Mouse (Mus musculus) embryonic fibroblast, embryonic 13.5 days (primary cell): ENCODE results near the gene Cxcl14. TPM values are rescaled to one million over a fixed set of nuclear protein-coding genes. Genes with fewer than 3 reads are reported as not detected.

ENCODE experiments used
- H3K27ac ChIP-seq: 2 replicates; pipeline ENCODE4 v1.5.1; 2012; ENCODE audit warnings: low read length, control low read depth, inconsistent platforms; ENCODE audit not compliant: insufficient read depth
- H3K4me1 ChIP-seq: 2 replicates; pipeline ENCODE4 v1.6.1; 2011; ENCODE audit warnings: low read length; ENCODE audit not compliant: control insufficient read depth, insufficient read depth
- H3K4me3 ChIP-seq: 2 replicates; pipeline ENCODE4 v1.5.1; 2011; ENCODE audit warnings: mild to moderate bottlenecking, control low read depth, low read length; ENCODE audit not compliant: insufficient read depth
- CTCF ChIP-seq: IDR thresholded peaks from 2 replicates; pipeline ENCODE4 v1.5.1; 2011; ENCODE audit warnings: mild to moderate bottlenecking, control low read depth, low read length, moderate library complexity, borderline replicate concordance; ENCODE audit not compliant: insufficient read depth
- POLR2A ChIP-seq: IDR thresholded peaks from 2 replicates; pipeline ENCODE4 v1.6.1; 2011; ENCODE audit warnings: low read depth, mild to moderate bottlenecking, control low read depth, low read length, moderate library complexity
- polyA plus RNA-seq: library from polyadenylated mRNA; stranded (reverse); fragments of >200 nt; gene quantifications from 2 replicates; pipeline ENCODE4 v1.2.4, GENCODE M21; 2011; ENCODE audit warnings: low read depth; ENCODE audit not compliant: missing spikeins, insufficient read length

Gene Cxcl14
- polyA plus RNA-seq, 1 experiment: 102 TPM

DNA sequence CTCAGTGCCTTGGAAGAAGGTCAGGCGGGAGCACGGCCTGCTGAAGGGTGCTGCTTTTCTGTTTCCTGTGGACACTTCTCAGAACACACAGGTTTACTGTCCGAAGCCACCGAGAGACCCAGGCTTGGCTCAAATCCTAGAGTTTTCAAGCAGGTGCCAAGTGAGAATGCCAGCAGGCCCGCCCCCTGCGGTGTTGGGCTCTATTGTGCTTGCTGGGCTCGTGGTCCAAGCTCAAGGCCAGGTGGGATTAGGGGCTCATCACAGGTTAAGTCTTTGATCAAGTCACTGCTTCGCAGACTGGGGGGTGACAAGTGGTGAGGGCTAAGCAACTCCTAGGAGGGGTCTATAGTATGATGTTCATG lies 289 bp upstream of the Cxcl14 start:
- no peaks in the 10 kb centered on the region for H3K4me1 ChIP-seq

DNA sequence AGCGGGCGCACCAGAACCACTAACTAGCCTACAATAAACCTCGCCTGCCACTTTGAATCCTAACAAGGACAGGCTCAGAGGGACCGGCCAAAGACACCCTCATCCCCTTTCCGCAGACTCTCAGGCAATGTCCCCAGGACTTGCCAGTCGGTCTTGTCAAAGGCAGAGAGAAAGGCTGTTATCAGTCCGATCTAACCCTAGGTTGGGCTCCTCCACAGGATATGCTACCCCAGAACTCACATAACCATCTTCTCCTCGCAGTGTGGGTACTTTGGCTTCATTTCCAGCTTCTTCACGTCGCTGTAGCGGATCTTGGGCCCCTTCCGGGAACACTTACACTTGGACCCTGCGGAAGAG lies 787 bp downstream of the Cxcl14 start:
- TF ChIP-seq POLR2A (no peak), CTCF (no peak)
- no peak overlapping the region for H3K27ac ChIP-seq
- no peaks in the 10 kb centered on the region for H3K4me1 ChIP-seq
- peak overlapping the region; percentile 57 for H3K4me3 ChIP-seq

More for the DNA sequence above, 289 bp upstream of the Cxcl14 start:
- Histone ChIP-seq H3K27ac (no peak overlapping the region), H3K4me3 (peak overlapping the region; percentile 57)
- TF ChIP-seq POLR2A: no peak
- no peak for TF ChIP-seq CTCF

DNA sequence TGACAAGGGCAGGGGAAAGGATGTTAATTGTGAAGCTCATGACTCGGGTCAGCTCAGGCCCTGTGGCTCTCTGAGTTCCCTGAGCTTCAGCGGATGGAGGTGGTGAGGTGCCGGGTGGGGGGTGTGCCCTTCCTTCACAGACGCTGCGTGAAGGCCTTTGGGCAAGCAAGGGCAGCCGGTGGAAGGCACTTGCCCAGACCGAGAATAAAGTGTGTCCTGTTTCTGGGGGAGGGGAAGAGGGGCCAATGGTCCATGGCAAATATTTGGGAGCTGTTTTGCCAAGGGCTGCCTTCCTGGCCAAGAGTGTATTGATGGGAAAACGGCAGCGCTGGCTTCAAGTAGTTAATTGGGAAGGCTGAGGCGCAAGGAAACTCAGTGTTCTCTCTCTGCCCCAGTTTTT lies 1.4 kb downstream of the Cxcl14 start:
- TF ChIP-seq POLR2A: no peak
- Histone ChIP-seq H3K27ac (no peak overlapping the region), H3K4me1 (no peaks in the 10 kb centered on the region), H3K4me3 (peak overlapping the region; percentile 57)

DNA sequence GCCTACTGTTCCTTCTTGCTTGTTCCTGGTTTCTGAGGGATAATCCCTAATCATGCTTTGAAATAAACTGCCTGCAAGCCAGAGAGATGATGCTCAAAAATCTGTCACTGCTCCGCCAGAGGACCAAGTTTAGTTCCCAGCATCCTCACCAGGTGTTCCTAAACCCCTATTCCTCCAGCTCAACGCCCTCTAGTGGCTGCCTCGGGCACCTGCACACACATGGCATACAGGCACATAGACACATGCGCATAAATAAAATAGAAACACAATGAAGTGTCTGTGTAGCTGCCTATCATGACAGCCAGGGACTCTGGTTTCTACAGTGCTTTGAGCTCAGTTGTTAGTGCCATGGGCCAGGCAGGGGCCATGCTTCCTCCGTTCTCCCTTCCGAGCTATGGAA lies 6.4 kb downstream of the Cxcl14 start:
- TF ChIP-seq POLR2A: no peak
- no peak for TF ChIP-seq CTCF
- no peaks in the 10 kb centered on the region for H3K4me1 ChIP-seq
- H3K4me3 ChIP-seq: no peak overlapping the region
- H3K27ac ChIP-seq: no peak overlapping the region

DNA sequence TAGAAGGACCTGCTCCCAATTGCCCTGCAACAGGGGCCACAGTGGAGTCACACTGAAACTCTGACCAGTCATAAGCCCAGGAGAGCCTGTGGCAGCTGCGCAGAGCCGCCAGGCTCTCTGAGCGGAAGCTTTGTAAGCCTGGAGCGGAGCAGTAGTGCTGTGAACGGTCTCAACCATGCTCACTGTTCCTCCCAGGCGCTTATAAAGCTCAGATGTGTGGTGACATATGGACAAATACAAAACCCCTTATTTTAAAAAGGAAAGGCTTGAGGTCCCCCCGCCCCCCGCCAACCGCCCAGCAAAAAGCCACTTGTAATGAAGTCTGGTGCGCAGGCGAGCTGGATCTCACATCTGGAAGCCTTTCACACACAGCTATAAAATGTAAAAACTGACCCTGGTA lies 7.1 kb downstream of the Cxcl14 start:
- no peak for TF ChIP-seq POLR2A
- no peak for TF ChIP-seq CTCF
- Histone ChIP-seq H3K4me3 (no peak overlapping the region), H3K27ac (no peak overlapping the region), H3K4me1 (no peaks in the 10 kb centered on the region)

DNA sequence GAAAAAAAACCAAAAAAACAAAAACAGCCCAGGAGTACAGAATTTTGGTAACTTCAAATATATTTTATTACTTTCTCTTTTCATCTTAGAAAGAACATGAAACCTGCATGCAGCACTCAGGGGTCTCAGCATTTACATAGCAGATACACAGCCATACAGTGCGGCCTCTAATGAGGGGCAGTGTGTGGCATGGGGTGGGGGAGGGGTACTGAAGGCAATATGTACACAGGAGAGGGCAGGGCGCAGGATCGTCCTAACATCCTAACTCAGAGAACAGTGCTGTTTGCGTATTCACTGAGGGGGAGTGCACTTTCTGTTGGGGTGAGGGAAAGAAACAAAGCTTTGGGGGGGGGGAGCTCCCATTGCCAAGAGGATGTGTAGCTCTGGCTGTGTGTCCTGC lies 7.8 kb downstream of the Cxcl14 start:
- H3K4me3 ChIP-seq: no peak overlapping the region
- TF ChIP-seq CTCF: no peak
- no peak for TF ChIP-seq POLR2A
- no peaks in the 10 kb centered on the region for H3K4me1 ChIP-seq
- H3K27ac ChIP-seq: no peak overlapping the region

DNA sequence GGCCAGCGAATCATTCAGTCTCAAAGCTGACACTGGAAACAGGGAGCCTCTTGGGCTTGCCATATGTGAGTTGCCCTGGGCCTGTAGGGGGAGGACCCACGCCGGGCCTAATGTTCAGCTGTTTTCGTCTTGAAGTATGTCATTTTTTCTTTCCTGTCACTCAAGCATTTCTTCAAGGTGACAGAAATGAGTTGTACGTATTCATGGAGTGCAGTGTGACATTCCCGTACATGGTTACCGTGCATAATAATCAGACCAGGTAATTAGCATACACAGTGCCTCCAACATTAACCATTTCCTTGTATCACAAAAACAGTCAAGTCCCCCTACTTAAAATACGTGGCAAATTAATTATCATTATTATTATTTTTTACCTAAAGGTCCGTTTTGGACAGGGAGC lies 9.3 kb downstream of the Cxcl14 start:
- Histone ChIP-seq H3K4me1 (no peaks in the 10 kb centered on the region), H3K4me3 (no peak overlapping the region), H3K27ac (no peak overlapping the region)
- TF ChIP-seq CTCF: no peak
- TF ChIP-seq POLR2A: no peak

DNA sequence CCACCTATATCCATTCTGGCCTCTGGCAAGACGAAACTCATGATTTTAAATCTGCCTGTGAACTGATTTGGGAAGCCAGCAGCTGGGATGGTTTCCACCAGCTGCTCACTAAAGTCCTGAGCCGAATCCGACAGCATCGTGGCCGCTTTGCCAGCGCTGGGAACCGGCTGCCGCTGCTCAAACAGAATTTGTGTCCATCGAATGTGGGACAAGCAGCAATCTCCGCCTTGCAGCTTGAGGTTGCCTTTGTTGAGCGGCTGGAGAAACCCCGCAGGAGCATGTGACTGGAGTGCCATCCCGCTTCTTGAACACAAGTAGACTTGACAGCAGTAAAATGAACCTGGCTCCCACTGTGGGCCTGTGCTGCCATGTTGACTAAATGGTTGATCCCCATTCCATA lies 13.0 kb downstream of the Cxcl14 start:
- H3K4me3 ChIP-seq: no peak overlapping the region
- H3K27ac ChIP-seq: no peak overlapping the region
- H3K4me1 ChIP-seq: no peaks in the 10 kb centered on the region
- TF ChIP-seq POLR2A: no peak
- no peak for TF ChIP-seq CTCF

DNA sequence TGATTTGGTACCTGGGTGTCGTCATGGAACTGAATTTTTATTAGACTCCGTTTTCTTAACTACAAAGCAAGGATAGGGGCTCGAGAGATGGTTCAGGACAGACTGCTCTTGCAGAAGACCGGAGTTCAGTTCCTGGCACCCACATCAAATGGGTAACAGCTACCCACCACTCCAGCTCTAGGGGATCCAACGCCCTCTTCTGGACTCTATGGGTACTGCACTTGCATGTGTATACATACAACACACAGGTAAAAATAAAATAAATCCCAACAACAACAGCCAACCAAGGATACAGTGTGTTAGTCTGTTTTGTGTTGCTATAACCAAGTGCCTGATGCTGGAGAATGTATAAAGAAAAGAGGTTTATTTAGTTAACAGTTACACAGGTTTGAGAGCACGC lies 16.0 kb downstream of the Cxcl14 start:
- no peaks in the 10 kb centered on the region for H3K4me1 ChIP-seq
- TF ChIP-seq POLR2A: no peak
- no peak for TF ChIP-seq CTCF

DNA sequence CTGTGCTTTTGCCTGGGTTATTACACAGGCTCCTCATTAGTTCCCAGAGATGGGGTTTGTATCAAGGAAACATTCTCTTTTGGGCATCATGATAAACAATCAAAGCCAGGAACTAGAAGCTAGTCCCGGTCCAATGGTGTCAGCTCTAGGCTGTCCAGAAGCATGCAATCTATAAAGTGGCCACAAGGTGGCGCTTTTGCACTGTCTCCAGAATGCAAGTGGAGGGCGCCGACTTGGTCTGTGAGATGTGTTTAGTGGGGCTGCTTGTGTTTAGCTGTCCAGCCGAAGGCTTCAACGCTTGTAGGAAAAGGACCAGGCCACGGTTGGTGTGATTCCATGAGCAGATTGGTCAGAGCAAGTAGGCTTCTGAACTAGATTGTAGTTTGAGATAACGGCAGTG lies 16.9 kb downstream of the Cxcl14 start:
- TF ChIP-seq CTCF: peak; percentile 59
- TF ChIP-seq POLR2A: no peak
- H3K27ac ChIP-seq: no peak overlapping the region
- no peak overlapping the region for H3K4me3 ChIP-seq

More for the DNA sequence above, 16.0 kb downstream of the Cxcl14 start:
- H3K27ac ChIP-seq: no peak overlapping the region
- no peak overlapping the region for H3K4me3 ChIP-seq

DNA sequence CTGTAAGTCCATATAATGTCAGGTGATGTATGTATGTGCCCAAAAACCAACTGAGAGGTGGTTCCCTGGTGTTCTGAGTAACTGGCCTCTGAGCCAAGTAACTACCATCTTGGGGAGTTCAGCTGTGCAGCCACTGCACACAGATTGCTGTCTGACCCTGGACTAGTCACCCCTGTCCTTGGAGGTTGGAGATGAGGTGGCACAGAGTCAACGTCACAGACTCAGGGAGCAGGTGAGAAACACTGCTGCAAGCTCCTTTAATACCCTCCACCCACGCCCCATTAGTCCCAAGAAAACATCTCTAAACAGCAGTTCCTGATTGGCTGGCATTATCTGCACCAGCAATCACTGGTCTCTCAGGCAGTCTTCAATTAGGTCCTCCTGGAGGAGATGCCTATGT lies 21.2 kb downstream of the Cxcl14 start:
- TF ChIP-seq CTCF: no peak
- Histone ChIP-seq H3K4me1 (no peaks in the 10 kb centered on the region), H3K27ac (no peak overlapping the region), H3K4me3 (no peak overlapping the region)

More for the DNA sequence above, 16.9 kb downstream of the Cxcl14 start:
- no peaks in the 10 kb centered on the region for H3K4me1 ChIP-seq
